Mouse (Mus musculus): ENCODE measurements around the gene Cep72. TPM values are rescaled to one million over a fixed set of nuclear protein-coding genes. Genes with fewer than 3 reads are reported as not detected.

The Cep72 gene
- total RNA-seq, 2 experiments from 2014 or later = 4.1 to 4.4 TPM

- intact Hi-C loops (cut with DNase I) = no loop called here
- DNase-seq = no peak
These were observed 71.8 kb downstream of the Cep72 start for GRCm38 (mm10) chr13:73990325-73990724.

Other genes starting within 250 kb of the Cep72 start
- gene Nkd2, start 214.7 kb downstream of the Cep72 start, total RNA-seq (2021) = 10 to 100 TPM; 21.4 TPM
- gene Trip13, start 124.5 kb downstream of the Cep72 start, total RNA-seq (2021) = 1 to 10 TPM; 7.0 to 8.7 TPM
- 100 to 1,000 TPM; 108 to 110 TPM for gene Brd9, start 124.5 kb downstream of the Cep72 start, total RNA-seq (2021)
- gene Zdhhc11, start 98.4 kb downstream of the Cep72 start, total RNA-seq (2021) = not detected
- gene Tppp, start 52.9 kb downstream of the Cep72 start, total RNA-seq (2021) = 10 to 100 TPM; 37.7 to 37.9 TPM
- 1 to 10 TPM in 1 of 2 experiments, under 1 TPM in 1; 0.42 to 1.2 TPM for gene Slc9a3, start 59.2 kb upstream of the Cep72 start, total RNA-seq (2021)
- 10 to 100 TPM; 74.9 to 78.3 TPM for gene Exoc3, start 146.4 kb upstream of the Cep72 start, total RNA-seq (2021)
- gene Ahrr, start 230.0 kb upstream of the Cep72 start, total RNA-seq (2021) = 1 to 10 TPM; 1.9 to 2.0 TPM